Mouse (Mus musculus) ZHBTc4 (cell line): Measurements from ENCODE around the gene Pamr1.

Source experiments
- DNase-seq: peaks from one replicate; pipeline ENCODE4 v3.0.0-alpha.2; 2011; ENCODE audit warnings: low read depth, low spot score

Gene Pamr1

DNA sequence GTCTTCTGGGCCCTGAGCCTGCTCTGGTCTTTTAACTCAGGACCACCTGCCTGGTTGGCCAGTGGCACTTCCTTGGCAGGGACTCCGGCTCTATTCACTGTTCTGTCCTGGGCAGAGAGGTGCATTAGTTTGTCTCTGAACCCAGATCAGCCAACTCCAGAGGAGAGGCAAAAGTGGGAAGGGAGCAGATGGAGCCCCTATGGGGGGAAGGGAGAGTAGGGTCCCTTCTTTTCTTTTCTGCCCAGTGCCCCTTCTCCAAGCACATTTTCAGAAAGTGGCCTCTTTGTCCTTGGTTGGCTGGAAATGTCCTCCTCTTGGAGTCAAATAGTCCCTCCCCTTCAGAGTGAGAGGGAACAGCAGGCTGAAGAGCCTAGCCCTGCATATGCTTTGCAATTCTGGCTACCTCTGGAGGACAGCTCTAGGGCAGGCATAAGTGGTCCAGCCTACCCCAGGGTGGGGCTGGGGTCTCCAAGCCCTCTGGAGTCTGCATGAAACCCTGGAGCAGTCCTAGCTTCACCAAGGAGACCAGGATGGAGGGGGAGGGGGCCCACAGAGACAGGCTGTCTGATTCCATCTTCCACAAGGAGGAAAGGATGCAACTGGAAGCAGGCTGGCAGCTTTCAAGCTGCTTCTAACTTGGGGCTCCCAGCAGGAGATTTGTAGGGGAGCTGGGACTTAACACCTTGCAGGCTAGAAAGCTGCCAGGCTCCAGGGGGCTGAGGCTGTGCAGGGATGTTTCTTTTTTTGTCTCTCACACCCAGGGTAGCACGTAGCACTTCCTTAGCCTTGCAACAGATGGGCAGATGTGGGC lies 49.3 kb downstream of the Pamr1 start:
- DNase-seq = no peak

- DNase-seq = no peak
Measured at GRCm38 (mm10) chr2:102600516-102600915, 50.7 kb downstream of the Pamr1 start.

GRCm38 (mm10) chr2:102610485-102610884 lies 60.7 kb downstream of the Pamr1 start:
- DNase-seq = no peak

DNA sequence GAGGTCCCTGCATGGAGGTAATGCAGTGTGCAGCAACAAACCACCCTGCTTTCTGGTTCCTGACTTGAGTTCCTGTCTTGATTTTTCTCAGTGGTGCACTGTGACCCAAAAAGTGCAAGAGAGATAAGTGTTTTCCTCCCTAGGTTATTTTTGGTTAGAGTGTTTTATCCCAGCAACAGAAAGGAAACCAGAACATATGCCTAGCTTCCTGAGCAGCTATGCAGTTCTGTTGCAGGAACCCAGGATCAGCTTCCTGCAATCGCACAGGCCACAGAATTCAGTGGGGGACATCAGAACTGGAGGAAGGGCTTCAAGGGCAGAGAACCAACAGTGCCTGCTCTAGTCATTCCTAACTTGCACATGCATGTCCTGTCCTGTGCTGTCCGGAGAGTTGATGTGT lies 66.8 kb downstream of the Pamr1 start:
- DNase-seq = no peak

DNA sequence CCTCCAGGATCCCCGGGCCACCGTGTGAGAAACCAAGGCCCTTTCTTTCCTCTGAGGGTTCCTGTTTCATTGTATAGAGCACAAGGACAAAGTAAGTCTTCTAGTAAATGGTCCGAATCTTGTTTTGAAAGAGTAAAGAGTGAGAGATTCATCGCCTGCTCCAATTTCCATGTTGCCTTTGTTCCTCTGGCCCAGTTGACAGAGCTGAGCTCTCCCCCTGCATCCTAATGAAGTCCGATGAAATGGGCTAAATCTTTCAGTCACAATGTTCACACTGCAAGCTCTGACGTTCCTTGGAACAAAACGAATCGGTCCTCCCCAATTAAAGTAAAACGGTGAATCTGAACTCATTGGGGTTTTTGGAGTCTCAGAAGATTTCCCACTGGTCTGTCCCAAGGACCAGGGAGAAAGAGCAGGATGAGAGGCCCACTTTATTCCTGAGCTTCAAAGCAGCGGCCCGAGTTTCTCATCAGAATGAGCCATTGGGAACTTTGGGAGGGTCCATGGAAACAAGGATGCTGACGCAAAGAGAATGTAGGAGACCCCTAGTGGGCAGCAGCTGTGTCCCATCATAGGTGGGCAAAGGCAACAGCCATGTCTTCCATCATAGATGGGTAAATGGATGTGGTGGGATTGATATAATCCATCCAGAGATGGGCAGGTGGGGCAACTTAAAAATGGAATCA lies 71.1 kb downstream of the Pamr1 start:
- DNase-seq = no peak

GRCm38 (mm10) chr2:102622176-102622575 lies 72.4 kb downstream of the Pamr1 start:
- DNase-seq = no peak

DNA sequence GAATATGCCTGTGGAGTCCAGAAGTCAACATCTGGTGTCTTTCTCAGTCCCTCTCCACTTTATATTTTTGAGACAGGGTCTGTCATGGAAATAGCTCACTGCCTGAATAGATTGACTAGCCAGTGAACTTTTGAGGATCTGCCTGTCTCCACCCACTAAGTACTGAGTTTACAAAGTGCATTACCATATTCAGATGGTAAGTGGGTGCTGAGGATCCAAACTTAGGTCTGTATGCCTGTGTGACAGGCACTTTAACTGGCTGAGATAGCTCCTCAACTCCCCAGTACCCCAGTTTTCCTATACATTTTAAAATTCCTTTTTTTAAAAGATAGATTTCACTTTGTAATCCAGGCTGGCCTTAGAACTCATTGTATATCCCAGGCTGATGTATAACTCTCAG lies 73.1 kb downstream of the Pamr1 start:
- DNase-seq = no peak

DNA sequence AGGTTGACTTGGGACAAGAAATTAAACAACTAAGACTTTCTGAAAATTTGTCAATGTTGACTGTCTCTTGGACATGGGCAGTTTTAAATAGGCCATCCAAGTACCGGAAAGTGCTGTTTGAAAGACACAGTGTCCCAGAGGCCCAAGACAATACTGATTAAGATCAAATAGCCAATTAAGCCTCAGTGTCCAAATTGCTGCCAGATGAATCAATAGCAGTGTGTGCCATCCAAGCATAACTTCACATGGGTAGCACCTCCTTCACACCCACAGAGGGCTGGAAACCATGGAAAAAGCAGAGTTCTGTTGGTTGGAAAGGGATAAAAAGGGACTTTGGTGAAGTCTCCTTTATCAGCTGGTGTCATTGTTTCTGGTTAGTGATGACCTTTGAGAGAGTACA lies 74.7 kb downstream of the Pamr1 start:
- no peak for DNase-seq

GRCm38 (mm10) chr2:102632361-102632760 lies 82.5 kb downstream of the Pamr1 start:
- DNase-seq = no peak

DNA sequence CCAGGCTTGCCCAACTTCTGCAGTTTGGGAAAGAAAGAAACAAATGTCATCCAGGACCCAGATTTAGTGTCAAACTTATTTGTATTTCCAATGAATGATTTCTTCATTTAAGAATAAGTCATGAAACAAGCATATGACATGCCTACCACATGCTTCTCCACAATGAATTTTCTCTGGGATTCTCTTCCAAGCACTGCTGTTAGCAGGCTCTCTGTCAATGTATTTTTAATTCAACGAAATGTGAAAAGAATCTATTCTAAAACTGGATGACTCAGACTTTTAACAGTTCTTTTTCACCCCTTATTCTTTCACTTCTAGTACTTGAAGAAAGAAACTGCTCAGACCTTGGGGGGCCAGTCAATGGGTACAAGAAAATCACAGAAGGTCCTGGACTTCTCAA lies 84.2 kb downstream of the Pamr1 start:
- DNase-seq = no peak

DNA sequence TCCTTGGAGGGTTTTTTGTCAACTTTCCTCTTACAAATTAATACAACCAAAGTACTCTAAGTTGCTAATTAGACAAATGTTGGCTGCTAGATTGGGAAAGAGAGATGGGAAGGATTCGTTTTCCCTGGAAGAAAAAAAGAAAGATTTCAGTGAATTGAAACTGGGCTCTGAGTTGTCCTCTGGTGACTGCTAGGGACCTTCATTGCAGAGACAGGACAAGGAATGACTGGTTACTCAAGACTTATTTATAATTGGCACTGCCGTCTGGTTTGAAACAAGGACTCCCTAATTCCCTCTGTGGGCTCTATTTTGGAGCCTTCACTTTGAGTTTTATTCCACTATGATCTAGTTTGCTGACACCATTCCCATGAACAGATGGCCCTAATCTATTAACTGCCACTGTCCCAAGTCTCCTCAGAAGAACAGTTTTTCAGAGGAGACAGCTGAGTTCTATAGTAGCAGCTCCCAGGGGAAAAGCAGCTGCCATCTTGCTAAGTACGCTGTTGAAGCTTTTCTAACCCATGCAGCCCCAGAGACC lies 85.8 kb downstream of the Pamr1 start:
- DNase-seq = no peak

DNA sequence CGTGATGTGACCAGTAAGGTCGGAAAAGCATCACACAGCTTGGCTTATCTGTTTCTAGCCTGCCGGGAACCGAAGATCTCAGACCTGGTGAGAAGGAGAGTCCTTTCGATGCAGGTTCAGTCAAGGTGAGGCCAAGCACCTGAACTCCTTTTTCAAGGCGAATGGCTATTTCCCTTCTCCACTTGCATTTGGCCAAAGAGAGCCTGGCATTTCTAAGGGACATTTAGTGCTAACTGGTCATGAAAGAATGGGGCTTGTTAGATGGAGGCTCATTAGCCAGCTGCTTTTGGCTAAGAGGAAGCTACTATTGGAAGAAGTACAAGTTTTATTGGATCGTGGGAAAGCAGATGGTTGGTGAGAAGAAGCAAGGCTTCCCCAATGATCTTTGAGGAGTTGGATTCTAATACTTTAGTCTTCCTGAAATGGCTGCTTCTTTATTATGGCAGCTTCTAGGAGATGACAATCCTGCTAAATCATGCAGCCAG lies 86.3 kb downstream of the Pamr1 start:
- DNase-seq = no peak

- DNase-seq = no peak
Measured at GRCm38 (mm10) chr2:102638140-102638539, 88.3 kb downstream of the Pamr1 start.

GRCm38 (mm10) chr2:102638690-102639089 lies 88.9 kb downstream of the Pamr1 start:
- DNase-seq = no peak

GRCm38 (mm10) chr2:102648845-102649500 lies 99.2 kb downstream of the Pamr1 start:
- no peak for DNase-seq

GRCm38 (mm10) chr2:102650322-102650721 lies 100.5 kb downstream of the Pamr1 start:
- DNase-seq = no peak

GRCm38 (mm10) chr2:102655966-102656725 lies 106.3 kb downstream of the Pamr1 start:
- no peak for DNase-seq

- peak; percentile 12 for DNase-seq
Measured at GRCm38 (mm10) chr2:102657726-102658125, 107.9 kb downstream of the Pamr1 start.

GRCm38 (mm10) chr2:102658163-102658660 lies 108.4 kb downstream of the Pamr1 start, which contains the start of gene Slc1a2:
Gene Slc1a2 (plus strand): TSS chr2:102658659.
- peak; percentile 14 for DNase-seq

DNA sequence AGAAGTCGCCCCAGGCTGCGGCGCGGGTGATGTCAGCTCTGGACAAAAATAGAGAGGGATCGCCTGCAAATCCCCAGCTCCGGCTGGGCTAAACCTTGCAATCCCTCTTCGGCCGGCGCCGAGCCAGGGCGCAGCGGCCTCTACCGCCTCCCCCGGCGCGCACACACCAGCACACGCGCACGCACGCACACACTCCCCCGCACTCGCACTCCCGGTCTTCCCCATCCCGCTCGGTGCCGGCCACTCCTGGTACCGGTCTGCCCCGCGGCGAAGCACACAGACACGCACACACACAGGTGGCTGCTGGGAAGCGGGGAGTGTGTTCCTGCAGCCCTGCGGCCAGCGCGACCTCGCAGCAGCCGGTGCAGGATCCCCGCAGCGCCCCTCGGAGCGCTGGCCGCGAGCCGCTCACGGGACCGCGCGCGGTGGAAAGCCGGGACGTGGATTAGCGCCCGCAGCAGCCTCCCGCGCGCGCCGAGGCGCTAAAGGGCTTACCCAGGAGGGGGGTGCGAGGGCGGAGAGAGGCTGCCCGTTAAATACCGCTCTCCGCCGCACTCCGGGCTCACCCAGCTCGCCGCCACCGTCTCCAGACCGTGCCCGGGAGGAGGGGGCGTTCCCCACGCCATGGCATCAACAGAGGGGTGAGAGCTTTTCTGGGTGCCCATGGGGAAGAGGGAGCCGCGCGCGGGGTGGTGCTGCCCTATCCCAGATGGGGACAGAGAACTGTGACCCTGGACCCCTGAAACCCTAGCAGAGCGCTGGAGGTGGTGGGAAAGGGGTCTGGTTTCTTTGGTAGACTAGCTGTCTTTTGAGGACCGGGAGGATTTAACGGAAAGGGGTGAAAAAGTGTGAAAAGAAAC lies 109.1 kb downstream of the Pamr1 start:
- DNase-seq = peak; percentile 65
